Mouse (Mus musculus) liver, embryonic 11.5 days (tissue): ENCODE data around the gene Rnf6. TPM values are rescaled to one million over a fixed set of nuclear protein-coding genes. Genes with fewer than 3 reads are reported as not detected.

Experiments
- ATAC-seq: fragments of 200-750 bp; cut with Nextera tagmentation; replicated peaks from 2 replicates; pipeline ENCODE4 v1.8.0; 2017; ENCODE audit warnings: moderate number of reproducible peaks, mild to moderate bottlenecking, moderate TSS enrichment, moderate library complexity; ENCODE audit not compliant: low FRiP score
- DNase-seq: peaks from one replicate; pipeline ENCODE4 v3.0.0-alpha.2; 2017; ENCODE audit warnings: low spot score
- H3K27ac ChIP-seq: fragments of 300-500 bp; sonication (generic); 2 replicates; pipeline ENCODE4 v1.5.1; 2014; ENCODE audit warnings: mild to moderate bottlenecking, low read depth, low read length, control low read depth
- H3K27me3 ChIP-seq: fragments of 300-500 bp; sonication (generic); replicated peaks from 2 replicates; pipeline ENCODE4 v1.6.1; 2014; ENCODE audit warnings: low read length, mixed read lengths; ENCODE audit not compliant: control insufficient read depth, insufficient read depth
- H3K36me3 ChIP-seq: fragments of 300-500 bp; sonication (generic); 2 replicates; pipeline ENCODE4 v1.6.1; 2014; ENCODE audit warnings: mild to moderate bottlenecking, low read length, moderate library complexity, mixed read lengths; ENCODE audit not compliant: control insufficient read depth, insufficient read depth
- H3K4me1 ChIP-seq: fragments of 300-500 bp; sonication (generic); replicated peaks from 2 replicates; pipeline ENCODE4 v1.6.1; 2014; ENCODE audit warnings: low read length, mixed read lengths; ENCODE audit not compliant: control insufficient read depth, insufficient read depth
- H3K4me2 ChIP-seq: fragments of 300-500 bp; sonication (generic); 2 replicates; pipeline ENCODE4 v1.6.1; 2014; ENCODE audit warnings: mild to moderate bottlenecking, control low read depth, moderate library complexity
- H3K4me3 ChIP-seq: fragments of 300-500 bp; sonication (generic); 2 replicates; pipeline ENCODE4 v1.5.1; 2014; ENCODE audit warnings: low read depth, low read length, control low read depth
- H3K9ac ChIP-seq: fragments of 300-500 bp; sonication (generic); 2 replicates; pipeline ENCODE4 v1.6.1; 2014; ENCODE audit warnings: low read depth, low read length, control low read depth
- H3K9me3 ChIP-seq: fragments of 300-500 bp; sonication (generic); 2 replicates; pipeline ENCODE4 v1.6.1; 2016; ENCODE audit warnings: low read length, inconsistent platforms, mixed read lengths; ENCODE audit not compliant: control insufficient read depth
- WGBS: fragments of 180-500 bp; shearing (Covaris S2); extraction: QIAGEN DNeasy Blood & Tissue Kit; methylation state at CpG from one replicate; pipeline ENCODE4 v1.1.7; 2014; 5-methylcytosine and 5-hydroxymethylcytosine counted together
- polyA plus RNA-seq: library from polyadenylated mRNA; unstranded; fragments of >200 nt; fragmentation: Nextera tagmentation; extraction: Ambion mirVana; gene quantifications from 2 replicates; pipeline ENCODE4 v1.2.1, GENCODE M21; 2014

Gene Rnf6
- polyA plus RNA-seq, 1 experiment from 2014 or later = 32.6 TPM

DNA sequence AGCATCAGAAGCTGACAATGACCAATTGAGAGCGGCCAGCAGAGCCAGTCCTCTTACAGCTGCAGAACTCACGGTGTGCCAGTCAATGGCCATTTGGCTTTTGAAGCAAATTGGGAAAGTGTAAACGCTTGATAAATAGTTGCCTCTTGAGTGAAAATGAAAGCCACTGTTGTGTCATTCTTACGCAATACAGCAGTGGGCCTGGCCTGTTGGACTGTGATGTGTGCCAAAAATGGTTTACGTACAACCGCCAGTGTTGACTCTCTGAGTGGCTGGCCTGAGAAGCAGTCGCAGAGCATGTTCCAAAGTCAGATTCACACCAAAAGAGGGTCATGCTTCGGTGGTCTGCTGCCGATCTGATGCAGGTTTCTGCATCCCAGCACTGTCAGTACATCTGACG lies 27.4 kb upstream of the Rnf6 start:
- H3K27ac ChIP-seq = no peak overlapping the region
- DNase-seq (no peak), ATAC-seq (no peak)
- no peaks in the 10 kb centered on the region for H3K27me3 ChIP-seq
- peak overlapping the region; percentile 8; the same call in 1 of the 2 replicates for H3K4me2 ChIP-seq
- no peaks in the 10 kb centered on the region for H3K9me3 ChIP-seq
- peaks cover 2% of the 10 kb centered on the region; the same call in 1 of the 2 replicates for H3K36me3 ChIP-seq
- H3K4me1 ChIP-seq = peaks cover 57% of the 10 kb centered on the region
- H3K4me3 ChIP-seq = no peak overlapping the region
- 76% methylated on average over 10 of the region's 10 CpGs for WGBS
- H3K9ac ChIP-seq = peak overlapping the region; percentile 20; the same call in 1 of the 2 replicates

- Histone ChIP-seq H3K4me1 (peaks cover 67% of the 10 kb centered on the region), H3K9ac (no peak overlapping the region), H3K36me3 (peaks cover 2% of the 10 kb centered on the region; the same call in 1 of the 2 replicates), H3K9me3 (no peaks in the 10 kb centered on the region), H3K4me3 (no peak overlapping the region), H3K27ac (no peak overlapping the region), H3K27me3 (no peaks in the 10 kb centered on the region), H3K4me2 (no peak overlapping the region)
- ATAC-seq = no peak
- no peak for DNase-seq
- 75% methylated on average over 5 of the region's 5 CpGs for WGBS
Observed at GRCm38 (mm10) chr5:146247709-146248108, 26.4 kb upstream of the Rnf6 start.

DNA sequence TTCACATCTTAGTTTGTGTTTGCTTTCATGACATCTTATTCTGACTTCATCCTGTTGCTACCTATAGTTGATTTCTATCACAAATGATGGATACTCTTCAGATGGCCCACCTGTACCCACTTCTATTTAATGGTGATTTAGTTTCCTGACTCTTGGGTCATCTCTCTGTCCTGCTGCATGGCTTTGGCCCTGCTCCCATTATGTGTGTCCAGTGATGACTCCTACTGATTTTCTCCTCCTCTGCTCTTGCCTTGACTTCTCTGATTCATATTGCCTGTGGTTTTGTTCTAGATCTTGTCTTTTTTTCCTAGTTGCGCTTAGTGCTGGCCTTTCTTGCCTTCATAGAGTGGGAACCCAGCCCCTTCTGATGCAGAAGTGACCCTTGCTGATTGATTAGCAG lies 25.0 kb upstream of the Rnf6 start:
- ATAC-seq = no peak
- no peak for DNase-seq
- Histone ChIP-seq H3K27me3 (no peaks in the 10 kb centered on the region), H3K36me3 (peaks cover 2% of the 10 kb centered on the region; the same call in 1 of the 2 replicates), H3K27ac (0 out of 2 replicates have a peak overlapping the region, but pooled peaks have one; percentile 28), H3K9ac (no peak overlapping the region), H3K4me3 (no peak overlapping the region), H3K9me3 (no peaks in the 10 kb centered on the region), H3K4me2 (peak overlapping the region; percentile 4; the same call in 1 of the 2 replicates), H3K4me1 (peaks cover 69% of the 10 kb centered on the region)
- 81% methylated on average over 1 of the region's 1 CpGs for WGBS

- no peak overlapping the region for H3K4me2 ChIP-seq
- H3K9me3 ChIP-seq = no peaks in the 10 kb centered on the region
- no peak overlapping the region; the same call in 1 of the 2 replicates for H3K27ac ChIP-seq
- 82% methylated on average over 7 of the region's 7 CpGs for WGBS
- H3K4me1 ChIP-seq = peaks cover 64% of the 10 kb centered on the region
- ATAC-seq (no peak), DNase-seq (no peak)
- H3K4me3 ChIP-seq = no peak overlapping the region
- H3K36me3 ChIP-seq = peaks cover 2% of the 10 kb centered on the region; the same call in 1 of the 2 replicates
- no peaks in the 10 kb centered on the region for H3K27me3 ChIP-seq
- H3K9ac ChIP-seq = no peak overlapping the region
Observed at GRCm38 (mm10) chr5:146245646-146246370, 24.5 kb upstream of the Rnf6 start.

GRCm38 (mm10) chr5:146245193-146245592 lies 23.8 kb upstream of the Rnf6 start:
- no peak overlapping the region for H3K4me3 ChIP-seq
- H3K27me3 ChIP-seq = no peaks in the 10 kb centered on the region
- no peak for DNase-seq
- 61% methylated on average over 4 of the region's 4 CpGs for WGBS
- ATAC-seq = peak; percentile 85
- H3K4me1 ChIP-seq = peaks cover 59% of the 10 kb centered on the region
- no peaks in the 10 kb centered on the region for H3K9me3 ChIP-seq
- peaks cover 2% of the 10 kb centered on the region; the same call in 1 of the 2 replicates for H3K36me3 ChIP-seq
- H3K9ac ChIP-seq = no peak overlapping the region
- no peak overlapping the region for H3K27ac ChIP-seq
- H3K4me2 ChIP-seq = no peak overlapping the region

DNA sequence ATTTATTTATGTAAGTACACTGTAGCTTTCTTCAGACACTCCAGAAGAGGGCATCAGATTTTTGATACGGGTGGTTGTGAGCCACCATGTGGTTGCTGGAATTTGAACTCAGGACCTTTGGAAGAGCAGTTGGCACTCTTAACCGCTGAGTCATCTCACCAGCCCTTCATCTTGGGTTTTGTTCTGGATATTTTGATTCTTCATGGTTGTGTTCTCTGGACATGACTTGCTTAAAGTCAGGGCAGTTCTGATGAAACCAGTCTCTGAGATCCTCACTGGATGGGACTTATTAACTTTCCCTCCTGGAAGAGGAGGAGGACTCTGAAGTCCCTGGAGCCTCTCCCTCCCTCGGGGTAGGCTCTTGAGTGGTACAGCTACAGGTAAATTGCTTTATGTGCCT lies 19.8 kb upstream of the Rnf6 start:
- H3K27ac ChIP-seq = no peak overlapping the region
- peaks cover 35% of the 10 kb centered on the region for H3K4me1 ChIP-seq
- no peaks in the 10 kb centered on the region for H3K27me3 ChIP-seq
- H3K4me2 ChIP-seq = no peak overlapping the region
- H3K36me3 ChIP-seq = no peaks in the 10 kb centered on the region; the same call in 1 of the 2 replicates
- H3K9me3 ChIP-seq = no peaks in the 10 kb centered on the region
- H3K9ac ChIP-seq = no peak overlapping the region
- H3K4me3 ChIP-seq = no peak overlapping the region
- 90% methylated on average over 3 of the region's 3 CpGs for WGBS
- DNase-seq (no peak), ATAC-seq (no peak)

- H3K36me3 ChIP-seq = no peaks in the 10 kb centered on the region; the same call in 1 of the 2 replicates
- 87% methylated on average over 2 of the region's 2 CpGs for WGBS
- peaks cover 34% of the 10 kb centered on the region for H3K4me1 ChIP-seq
Observed at GRCm38 (mm10) chr5:146240771-146241170, 19.4 kb upstream of the Rnf6 start.

DNA sequence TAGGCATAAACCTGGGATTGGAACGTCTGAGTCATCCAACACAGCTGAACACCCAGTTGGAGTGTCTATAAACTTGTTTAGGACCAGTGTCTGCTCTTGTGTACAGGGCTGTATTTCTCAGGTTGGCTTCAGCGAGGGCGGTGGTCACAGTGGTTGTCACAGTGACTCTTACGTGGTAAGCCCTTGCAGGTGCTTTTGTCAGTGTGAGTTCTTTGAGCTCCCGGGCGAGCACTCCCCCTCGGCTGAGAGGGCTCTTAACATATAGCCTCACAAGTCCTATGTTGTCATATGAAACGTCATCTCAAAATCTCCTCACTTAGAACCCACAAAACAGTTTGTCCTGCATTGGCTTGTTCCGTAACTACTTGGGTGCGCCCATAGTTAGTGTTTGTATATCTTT lies 16.9 kb upstream of the Rnf6 start:
- no peaks in the 10 kb centered on the region; the same call in 1 of the 2 replicates for H3K36me3 ChIP-seq
- WGBS = 83% methylated on average over 10 of the region's 10 CpGs
- H3K9ac ChIP-seq = no peak overlapping the region
- H3K9me3 ChIP-seq = no peaks in the 10 kb centered on the region
- DNase-seq = no peak
- H3K4me3 ChIP-seq = no peak overlapping the region
- no peak for ATAC-seq
- H3K4me1 ChIP-seq = peaks cover 32% of the 10 kb centered on the region
- no peak overlapping the region for H3K27ac ChIP-seq
- no peaks in the 10 kb centered on the region for H3K27me3 ChIP-seq
- H3K4me2 ChIP-seq = no peak overlapping the region

More at GRCm38 (mm10) chr5:146240771-146241170, 19.4 kb upstream of the Rnf6 start:
- Histone ChIP-seq H3K9me3 (no peaks in the 10 kb centered on the region), H3K4me2 (no peak overlapping the region), H3K9ac (no peak overlapping the region), H3K27ac (no peak overlapping the region), H3K4me3 (no peak overlapping the region), H3K27me3 (no peaks in the 10 kb centered on the region)
- no peak for ATAC-seq
- no peak for DNase-seq

DNA sequence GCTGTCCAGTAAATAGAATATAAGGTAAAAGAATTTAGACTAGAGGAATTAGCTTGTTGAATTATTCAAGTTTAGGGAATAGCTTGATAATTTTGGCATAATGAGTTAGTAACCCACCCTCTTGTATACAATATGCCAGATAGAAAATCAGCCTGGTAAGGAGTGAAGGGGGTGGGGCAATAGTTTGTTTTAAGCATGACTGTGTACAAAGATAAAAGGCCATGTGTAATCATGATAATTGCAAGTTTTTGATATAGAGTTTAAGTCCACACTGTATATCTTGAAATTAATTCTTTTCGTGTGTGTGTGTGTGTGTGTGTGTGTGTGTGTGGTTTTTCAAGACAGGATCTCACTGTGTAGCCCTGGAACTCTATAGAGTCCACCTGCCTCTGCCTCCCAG lies 13.0 kb upstream of the Rnf6 start:
- no peak overlapping the region for H3K9ac ChIP-seq
- no peaks in the 10 kb centered on the region for H3K9me3 ChIP-seq
- H3K4me1 ChIP-seq = peaks cover 29% of the 10 kb centered on the region
- H3K36me3 ChIP-seq = no peaks in the 10 kb centered on the region; the same call in 1 of the 2 replicates
- DNase-seq (no peak), ATAC-seq (peak; percentile 48)
- peak overlapping the region; percentile 57 for H3K4me2 ChIP-seq
- WGBS = 67% methylated on average over 1 of the region's 1 CpGs
- H3K4me3 ChIP-seq = no peak overlapping the region
- H3K27me3 ChIP-seq = no peaks in the 10 kb centered on the region
- H3K27ac ChIP-seq = peak overlapping the region; percentile 39; the same call in 1 of the 2 replicates
